Mouse (Mus musculus): ENCODE data around the gene Litaf.
"Not testable (repeated sequence)": the region's sequence is repeated elsewhere in the genome, so short reads cannot be mapped to it uniquely, and the experiment has no call there.

Litaf gene

GRCm38 (mm10) chr16:11021403-11022112 is 44.4 kb downstream of the Litaf start:
- no peak for DNase-seq

- DNase-seq = no peak
Observed at GRCm38 (mm10) chr16:11017807-11018595, 48.0 kb downstream of the Litaf start.

GRCm38 (mm10) chr16:11016353-11016752 is 49.6 kb downstream of the Litaf start:
- DNase-seq = no peak

GRCm38 (mm10) chr16:11014407-11014806 is 51.5 kb downstream of the Litaf start:
- no peak for DNase-seq

GRCm38 (mm10) chr16:11013464-11014147 is 52.4 kb downstream of the Litaf start:
- not testable (repeated sequence) for DNase-seq

GRCm38 (mm10) chr16:11012571-11013463 is 53.1 kb downstream of the Litaf start:
- DNase-seq = peak; percentile 25 to 53

- DNase-seq = no peak
Observed at GRCm38 (mm10) chr16:11011939-11012338, 54.0 kb downstream of the Litaf start.

- DNase-seq = no peak
Observed at GRCm38 (mm10) chr16:11011206-11011605, 54.8 kb downstream of the Litaf start.

- DNase-seq = no peak
Observed at GRCm38 (mm10) chr16:11010270-11010669, 55.7 kb downstream of the Litaf start.

GRCm38 (mm10) chr16:11008162-11008991 is 57.6 kb downstream of the Litaf start:
- DNase-seq = no peak

GRCm38 (mm10) chr16:11006100-11006499 is 59.9 kb downstream of the Litaf start:
- DNase-seq = peak in 1 of 2 experiments; percentile 28

- DNase-seq = no peak
Observed at GRCm38 (mm10) chr16:11001703-11002659, 64.0 kb downstream of the Litaf start.

GRCm38 (mm10) chr16:10999809-11000208 is 66.1 kb downstream of the Litaf start:
- DNase-seq = no peak

- DNase-seq = no peak
Observed at GRCm38 (mm10) chr16:10998224-10998623, 67.7 kb downstream of the Litaf start.

GRCm38 (mm10) chr16:10996576-10996975 is 69.4 kb downstream of the Litaf start:
- no peak for DNase-seq

GRCm38 (mm10) chr16:10993032-10993744 is 72.8 kb downstream of the Litaf start:
- peak; percentile 83 to 84 for DNase-seq

GRCm38 (mm10) chr16:10992090-10993031 is 73.6 kb downstream of the Litaf start:
- peak; percentile 19 to 21 for DNase-seq

- DNase-seq = no peak
Observed at GRCm38 (mm10) chr16:10991737-10992089, 74.2 kb downstream of the Litaf start.

Data from cerebellum, postnatal 14 days (tissue).